Mouse (Mus musculus) forebrain, embryonic 10.5 days (tissue): ENCODE data around the gene AA986860. TPM values are rescaled to one million over a fixed set of nuclear protein-coding genes. Genes with fewer than 3 reads are reported as not detected.

ENCODE experiments used
- polyA plus RNA-seq: library from polyadenylated mRNA; unstranded; fragments of >200 nt; fragmentation: Nextera tagmentation; extraction: Ambion mirVana; gene quantifications from 2 replicates; pipeline ENCODE4 v1.2.1, GENCODE M21; 2016

AA986860 gene
- polyA plus RNA-seq, 1 experiment from 2014 or later, result 0.42 TPM

Other genes starting within 250 kb of the AA986860 start
- not detected in 2 replicates for gene Zp3r, start 102.4 kb upstream of the AA986860 start, polyA plus RNA-seq
- not detected in 2 replicates for gene C4bp, start 70.3 kb upstream of the AA986860 start, polyA plus RNA-seq
- gene Gm29427, start 16.2 kb upstream of the AA986860 start, polyA plus RNA-seq, result not detected in 2 replicates
- 10.6 and 11.5 TPM in 2 replicates for gene Yod1, start 14.6 kb upstream of the AA986860 start, polyA plus RNA-seq
- 4.5 and 5.7 TPM in 2 replicates for gene Pfkfb2, start 2.7 kb upstream of the AA986860 start, polyA plus RNA-seq
- gene Fcamr, start 68.9 kb downstream of the AA986860 start, polyA plus RNA-seq, result not detected in 2 replicates
- not detected in 2 replicates for gene Pigr, start 94.7 kb downstream of the AA986860 start, polyA plus RNA-seq
- gene Fcmr, start 133.7 kb downstream of the AA986860 start, polyA plus RNA-seq, result not detected in 2 replicates
- gene Il24, start 155.5 kb downstream of the AA986860 start, polyA plus RNA-seq, result not detected in 2 replicates
- not detected in 2 replicates for gene Il20, start 179.5 kb downstream of the AA986860 start, polyA plus RNA-seq
- gene Il19, start 208.1 kb downstream of the AA986860 start, polyA plus RNA-seq, result not detected in 2 replicates